Mouse (Mus musculus): ENCODE data around the gene Wdtc1.
A peak's percentile ranks its signal among the peaks of the same experiment; 100 is the strongest.

Wdtc1 gene

GRCm38 (mm10) chr4:133278482-133278881 is 74.8 kb downstream of the Wdtc1 start:
- DNase-seq, result no peak

GRCm38 (mm10) chr4:133278067-133278466 is 75.2 kb downstream of the Wdtc1 start:
- no peak for DNase-seq

- peak; percentile 97 for DNase-seq
These were observed 75.9 kb downstream of the Wdtc1 start, which contains the start of gene Tmem222 for GRCm38 (mm10) chr4:133277104-133278026. TSS of gene Tmem222 (minus strand) at chr4:133277792.

- no peak for DNase-seq
These were observed 82.4 kb downstream of the Wdtc1 start for GRCm38 (mm10) chr4:133270929-133271328.

- DNase-seq, result no peak
These were observed 83.7 kb downstream of the Wdtc1 start for GRCm38 (mm10) chr4:133269596-133269995.

GRCm38 (mm10) chr4:133268931-133269330 is 84.3 kb downstream of the Wdtc1 start:
- no peak for DNase-seq

GRCm38 (mm10) chr4:133266248-133266880 is 86.9 kb downstream of the Wdtc1 start:
- DNase-seq, result no peak

GRCm38 (mm10) chr4:133265759-133266158 is 87.5 kb downstream of the Wdtc1 start:
- DNase-seq, result no peak

GRCm38 (mm10) chr4:133265297-133265696 is 88.0 kb downstream of the Wdtc1 start:
- no peak for DNase-seq

GRCm38 (mm10) chr4:133264559-133264958 is 88.7 kb downstream of the Wdtc1 start:
- DNase-seq, result no peak

GRCm38 (mm10) chr4:133263756-133264155 is 89.5 kb downstream of the Wdtc1 start:
- DNase-seq, result no peak

GRCm38 (mm10) chr4:133262882-133263281 is 90.4 kb downstream of the Wdtc1 start, which contains the start of gene Sytl1:
TSS of gene Sytl1 (minus strand) at chr4:133263113.
- no peak for DNase-seq

- DNase-seq, result no peak
These were observed 90.9 kb downstream of the Wdtc1 start for GRCm38 (mm10) chr4:133262375-133262765.

GRCm38 (mm10) chr4:133261641-133262374 is 91.5 kb downstream of the Wdtc1 start:
- no peak for DNase-seq

GRCm38 (mm10) chr4:133257798-133258408 is 95.4 kb downstream of the Wdtc1 start:
- DNase-seq, result no peak

GRCm38 (mm10) chr4:133257230-133257629 is 96.1 kb downstream of the Wdtc1 start:
- peak; percentile 61 for DNase-seq

GRCm38 (mm10) chr4:133256820-133257219 is 96.5 kb downstream of the Wdtc1 start:
- no peak for DNase-seq

- DNase-seq, result no peak
These were observed 97.9 kb downstream of the Wdtc1 start for GRCm38 (mm10) chr4:133255392-133255791.

- DNase-seq, result no peak
These were observed 99.9 kb downstream of the Wdtc1 start for GRCm38 (mm10) chr4:133253412-133253811.

- DNase-seq, result no peak
These were observed 101.2 kb downstream of the Wdtc1 start for GRCm38 (mm10) chr4:133252089-133252488.

GRCm38 (mm10) chr4:133251214-133251613 is 102.1 kb downstream of the Wdtc1 start:
- DNase-seq, result no peak

- DNase-seq, result peak; percentile 81
These were observed 102.7 kb downstream of the Wdtc1 start for GRCm38 (mm10) chr4:133250609-133251008.
